Mouse (Mus musculus) thymus, postnatal 36 days (tissue): ENCODE measurements at regions not wholly inside any gene's neighbourhood (a gene's known extent, or its start where the extent isn't known, plus 50 kb on each side); places are given as distances from the start of the nearest gene placed in this dataset.
"Not testable (repeated sequence)": the region's sequence is repeated elsewhere in the genome, so short reads cannot be mapped to it uniquely, and the experiment has no call there.

Experiments used
- DNase-seq, 2 experiments: peaks; one replicate each; pipeline ENCODE4 v3.0.0; 2022; ENCODE audit warnings: mixed read lengths in 2 of 2

- DNase-seq: no peak
These were observed 101.9 kb upstream of the Klf3 start for GRCm38 (mm10) chr5:64701219-64701779.

DNA sequence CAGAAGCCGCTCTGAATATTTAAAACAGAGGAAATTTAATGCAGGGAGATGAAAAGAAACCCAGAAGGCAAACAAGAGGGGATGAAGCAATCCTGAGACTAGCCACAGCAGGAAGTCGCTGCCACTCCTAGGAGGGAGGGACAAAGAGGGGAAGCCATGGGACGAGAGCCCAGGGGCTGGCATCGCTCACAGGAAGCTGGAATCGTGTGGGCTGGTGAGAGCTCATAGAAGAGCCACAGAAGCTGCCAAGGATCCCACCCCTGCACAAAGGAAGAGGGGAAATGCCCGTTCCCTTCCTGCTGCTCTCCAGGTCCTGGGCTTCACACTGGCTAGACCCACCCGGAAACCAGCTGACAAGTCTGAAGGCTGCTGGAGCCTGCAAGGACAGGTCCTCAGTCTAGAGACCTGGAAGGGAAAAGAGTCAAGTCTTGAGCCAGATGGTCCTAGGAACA, 101.4 kb upstream of the Klf3 start:
- peak; percentile 31 to 38 for DNase-seq

GRCm38 (mm10) chr5:64702404-64702803, 100.8 kb upstream of the Klf3 start:
- DNase-seq: not testable (repeated sequence)

GRCm38 (mm10) chr5:64703091-64703872, 99.9 kb upstream of the Klf3 start:
- DNase-seq: no peak

GRCm38 (mm10) chr5:64704144-64704543, 99.0 kb upstream of the Klf3 start:
- no peak for DNase-seq

DNA sequence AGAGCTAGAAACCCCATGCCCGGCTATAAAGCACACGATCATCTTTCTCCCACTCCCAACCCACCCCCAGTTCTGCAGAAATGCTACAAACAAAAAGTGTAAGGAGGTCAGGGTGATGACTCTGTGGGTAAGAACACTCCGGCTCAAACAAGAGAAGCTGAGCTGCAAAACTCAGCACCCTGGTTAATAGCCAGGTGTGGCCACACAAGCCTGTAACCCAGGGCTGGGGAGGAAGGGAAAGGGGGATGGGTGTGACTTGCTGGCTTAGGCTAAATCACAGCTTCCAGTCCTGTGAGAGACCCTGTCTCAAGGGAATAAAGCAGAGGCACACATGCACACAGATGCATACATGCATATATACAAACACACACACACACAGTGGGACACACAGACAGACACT, 96.6 kb upstream of the Klf3 start:
- no peak for DNase-seq

DNA sequence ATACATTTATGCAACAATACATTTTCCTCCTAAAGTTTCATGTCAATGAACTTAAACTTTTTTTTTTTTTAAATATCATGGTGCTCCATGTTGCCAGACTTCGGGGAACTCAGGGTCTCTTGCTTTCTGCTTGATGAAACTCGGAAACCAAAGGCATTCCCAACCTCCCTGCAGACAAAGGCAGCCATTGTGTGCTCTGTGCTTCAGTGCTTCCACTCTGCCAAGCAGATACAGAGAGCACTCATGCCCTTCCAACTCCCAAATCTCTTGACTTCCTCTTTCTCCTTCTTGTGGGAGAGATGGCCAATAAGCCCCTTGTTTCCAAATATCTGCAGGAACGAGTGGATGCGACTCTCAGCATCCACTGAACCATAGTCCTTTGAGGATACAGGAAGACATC, 94.0 kb upstream of the Klf3 start:
- DNase-seq: no peak

- DNase-seq: no peak
These were observed 93.0 kb upstream of the Klf3 start for GRCm38 (mm10) chr5:64710236-64710635.

DNA sequence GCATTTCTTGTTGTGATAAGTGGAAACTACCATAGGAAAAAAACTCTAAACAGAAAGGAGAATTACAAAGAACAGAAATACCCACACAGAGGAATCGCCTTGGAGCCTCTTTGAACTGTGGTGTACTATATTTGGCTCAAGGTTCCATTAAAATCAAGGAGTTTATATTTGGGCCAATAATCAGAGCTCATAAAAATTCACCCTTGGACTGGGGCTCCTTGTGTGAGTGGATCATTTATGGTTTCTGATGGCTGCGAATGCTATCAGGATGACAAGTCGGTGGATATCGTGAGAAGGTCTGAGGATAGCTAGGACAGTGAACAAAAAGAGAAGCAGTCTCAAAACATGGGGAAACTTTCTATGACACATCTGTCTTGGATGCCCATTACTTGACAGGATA, 92.2 kb upstream of the Klf3 start:
- DNase-seq: no peak

GRCm38 (mm10) chr5:64714221-64714653, 89.0 kb upstream of the Klf3 start:
- DNase-seq: no peak

DNA sequence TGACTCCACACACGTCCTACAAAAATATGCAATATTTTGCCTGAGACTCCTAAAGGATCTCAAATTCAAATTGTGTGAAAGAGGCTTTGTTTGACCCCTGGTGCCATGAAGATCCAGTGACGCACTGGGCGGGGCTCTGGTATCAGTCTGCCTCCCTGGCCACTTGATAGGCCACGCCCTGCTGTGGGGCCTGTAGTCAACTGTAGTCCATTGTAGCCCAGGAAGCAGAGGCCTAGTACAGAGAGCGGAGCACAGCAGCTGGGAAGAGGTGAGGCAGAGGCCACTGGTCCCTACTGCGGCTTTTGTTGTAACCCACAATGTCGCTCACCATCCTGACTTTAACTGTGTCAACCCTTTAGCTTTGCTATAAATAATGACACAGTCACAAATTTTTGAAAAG, 88.5 kb upstream of the Klf3 start:
- DNase-seq: no peak

DNA sequence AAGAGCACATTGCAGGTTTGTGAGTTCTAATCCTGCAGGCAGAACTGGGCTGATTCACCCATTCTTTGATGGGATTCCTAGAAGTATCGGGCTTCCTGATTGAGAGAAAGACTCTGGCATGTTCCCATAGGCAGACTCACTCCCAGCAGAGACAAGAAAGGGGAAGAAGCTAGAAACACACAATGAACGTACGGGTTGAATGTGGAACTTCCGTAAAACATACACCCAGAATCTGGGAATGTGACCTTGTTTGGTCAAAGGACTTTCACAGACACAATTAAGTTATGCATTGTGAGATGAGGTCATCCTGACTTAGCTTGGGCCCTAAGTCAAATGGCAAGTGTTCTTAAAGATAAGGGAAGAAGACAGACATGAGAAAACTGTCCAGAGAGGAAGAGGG, 86.6 kb upstream of the Klf3 start:
- no peak for DNase-seq

GRCm38 (mm10) chr5:64722211-64722610, 81.0 kb upstream of the Klf3 start:
- no peak for DNase-seq

DNA sequence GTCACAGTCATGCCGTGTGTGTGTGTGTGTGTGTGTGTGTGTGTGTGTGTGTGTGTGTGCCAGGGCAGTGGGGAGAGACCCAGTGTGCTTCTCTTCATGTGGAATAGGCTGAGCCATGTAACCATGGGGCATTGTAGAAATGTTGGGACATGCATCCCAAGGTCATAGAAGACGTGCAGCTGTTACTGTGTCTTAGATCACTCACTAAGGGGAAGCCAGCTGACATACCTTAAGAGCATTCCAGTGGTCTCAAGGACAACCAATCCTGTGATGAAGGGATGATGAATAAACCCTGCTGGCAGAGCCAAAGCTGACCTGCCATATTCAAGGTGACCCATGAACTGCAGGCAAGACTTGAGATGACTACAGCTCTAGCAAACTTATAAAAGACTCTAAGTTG, 75.3 kb upstream of the Klf3 start:
- no peak for DNase-seq

DNA sequence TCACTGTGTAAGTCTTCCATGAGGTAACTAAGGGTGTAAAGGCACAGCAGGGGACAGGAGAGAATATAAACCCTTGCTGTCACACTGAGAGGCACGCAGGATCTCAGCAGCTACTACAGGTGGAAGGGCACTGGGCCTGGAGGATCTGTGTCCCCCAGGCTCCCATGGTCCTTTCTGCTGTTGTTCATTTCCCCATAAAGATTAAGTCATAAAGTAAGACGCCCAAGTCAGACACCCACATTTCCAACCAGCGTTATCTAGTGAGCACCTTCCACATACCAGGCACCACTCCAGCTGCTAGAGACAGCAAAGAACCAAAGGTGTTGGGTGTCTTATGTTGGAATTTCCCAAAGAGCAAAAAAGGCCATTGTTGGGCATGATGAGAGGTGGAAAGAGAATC, 70.8 kb upstream of the Klf3 start:
- no peak for DNase-seq

DNA sequence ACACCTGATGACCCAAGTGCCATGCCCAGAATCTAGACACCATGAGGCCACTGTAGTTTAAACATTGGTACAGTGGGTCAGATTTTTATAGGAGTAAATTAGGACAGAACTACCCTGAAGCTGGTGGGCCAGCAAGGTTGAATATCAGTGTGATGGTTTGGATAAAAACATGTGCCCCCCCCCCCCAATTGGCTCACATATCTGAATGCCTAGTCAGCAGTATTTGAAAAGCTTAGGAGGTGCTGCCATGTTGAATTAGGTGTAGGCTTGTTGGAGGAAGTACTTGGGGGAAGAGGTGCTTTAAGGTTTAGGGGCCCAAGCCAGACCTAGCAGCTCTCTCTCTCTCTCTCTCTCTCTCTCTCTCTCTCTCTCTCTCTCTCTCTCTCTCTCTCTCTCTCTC, 66.2 kb upstream of the Klf3 start:
- DNase-seq: no peak

DNA sequence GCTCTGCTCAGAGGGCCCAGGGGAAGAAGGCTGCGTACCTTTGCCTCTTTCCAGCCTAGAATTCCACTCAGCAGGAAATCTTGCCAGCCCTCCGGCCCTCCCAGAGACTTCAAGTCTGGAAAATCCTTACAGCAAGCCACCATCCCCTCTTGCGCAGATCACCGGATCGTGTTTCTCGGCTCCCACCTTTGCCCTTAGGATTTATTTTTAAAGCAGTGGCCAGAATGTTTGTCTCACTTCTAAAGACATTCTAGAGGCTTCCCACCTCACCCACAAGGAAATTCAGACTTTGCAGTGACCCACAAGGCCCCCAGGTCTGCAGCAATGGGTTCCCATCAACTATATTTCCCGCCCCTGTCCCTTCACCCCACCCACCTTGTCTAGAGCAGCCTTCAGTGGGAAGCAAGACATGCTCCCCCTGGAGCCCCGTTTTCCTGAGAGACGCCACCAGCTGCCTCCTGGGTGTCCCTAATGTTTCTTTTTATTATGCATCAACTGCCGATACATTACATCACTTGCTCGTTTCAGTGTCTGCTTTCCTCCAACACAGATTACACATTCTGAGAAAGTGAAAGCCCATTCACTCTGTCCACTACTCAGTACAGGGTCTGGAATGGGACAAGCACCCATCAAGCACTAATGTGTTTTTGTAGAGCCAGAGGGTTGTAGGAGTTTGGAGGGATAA, 65.0 kb upstream of the Klf3 start:
- DNase-seq: no peak

DNA sequence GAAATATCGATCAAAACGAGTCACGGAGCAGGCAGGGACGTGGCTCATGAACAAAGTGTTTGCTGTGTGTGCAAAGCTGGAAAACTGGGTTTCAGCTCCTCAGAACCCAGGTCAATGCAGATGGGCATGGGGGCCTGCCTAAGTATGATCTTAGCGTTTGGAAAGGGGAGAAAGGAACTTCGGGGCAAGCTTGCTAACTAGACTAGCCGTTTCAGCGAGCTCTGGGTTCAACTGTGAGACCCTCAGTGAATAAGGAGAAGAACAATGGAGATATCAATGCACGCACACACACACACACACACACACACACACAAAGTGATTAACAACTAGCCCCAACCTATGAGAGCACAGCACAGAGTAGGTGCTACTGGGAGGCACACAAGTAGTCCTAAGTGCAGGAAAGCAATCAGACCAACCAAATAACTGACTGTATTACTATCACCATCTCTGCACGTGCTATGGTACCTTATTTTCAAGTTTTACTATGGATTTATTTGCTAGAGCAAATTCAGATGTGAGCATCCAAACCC, 64.3 kb upstream of the Klf3 start:
- no peak for DNase-seq

DNA sequence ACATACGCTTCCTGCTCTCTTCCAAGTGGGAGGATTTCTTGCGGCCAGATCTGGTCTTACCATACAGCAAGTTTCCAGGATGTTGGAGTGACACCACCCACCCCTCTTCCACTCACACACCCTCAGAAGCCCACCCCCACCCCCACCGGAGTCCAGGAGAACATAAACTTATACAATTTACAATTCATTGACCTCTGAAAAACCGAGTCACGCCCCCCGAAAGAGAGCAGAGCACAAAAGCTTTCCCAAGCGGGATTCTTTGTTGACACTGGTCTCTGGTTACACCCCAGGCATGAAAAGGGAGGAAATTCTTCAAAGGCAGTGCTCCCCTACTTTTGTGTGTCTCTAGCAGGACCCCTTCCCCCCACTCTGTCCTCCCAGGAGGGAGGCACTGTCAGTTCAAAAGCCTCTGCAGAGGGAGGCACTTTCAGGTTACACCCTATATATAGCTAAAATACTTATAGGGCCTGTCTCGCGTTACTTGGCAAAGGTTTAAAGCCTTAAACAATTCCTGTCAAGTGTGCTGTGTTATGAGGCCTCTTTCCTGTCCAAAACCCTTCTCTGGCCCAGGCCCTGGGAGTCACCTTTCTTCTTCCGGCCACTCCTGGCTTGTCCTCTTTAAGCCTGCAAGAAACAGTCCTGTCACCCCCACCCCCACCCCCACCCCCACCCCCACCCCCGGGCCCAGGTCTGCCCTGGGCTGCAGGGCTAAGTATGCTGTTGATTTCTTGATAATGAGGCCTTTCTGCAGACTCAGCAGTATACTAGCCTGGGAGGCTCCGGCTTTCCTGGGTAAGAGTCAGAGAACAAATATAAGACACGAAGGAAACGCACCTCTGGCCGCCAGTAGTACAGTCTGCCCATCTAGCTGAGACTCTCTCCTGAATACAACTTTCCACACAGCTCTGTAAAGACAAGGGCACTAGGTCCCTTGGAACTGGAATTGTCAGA, 63.6 kb upstream of the Klf3 start:
- no peak for DNase-seq

- no peak for DNase-seq
These were observed 59.1 kb upstream of the Klf3 start for GRCm38 (mm10) chr5:64744041-64744440.

DNA sequence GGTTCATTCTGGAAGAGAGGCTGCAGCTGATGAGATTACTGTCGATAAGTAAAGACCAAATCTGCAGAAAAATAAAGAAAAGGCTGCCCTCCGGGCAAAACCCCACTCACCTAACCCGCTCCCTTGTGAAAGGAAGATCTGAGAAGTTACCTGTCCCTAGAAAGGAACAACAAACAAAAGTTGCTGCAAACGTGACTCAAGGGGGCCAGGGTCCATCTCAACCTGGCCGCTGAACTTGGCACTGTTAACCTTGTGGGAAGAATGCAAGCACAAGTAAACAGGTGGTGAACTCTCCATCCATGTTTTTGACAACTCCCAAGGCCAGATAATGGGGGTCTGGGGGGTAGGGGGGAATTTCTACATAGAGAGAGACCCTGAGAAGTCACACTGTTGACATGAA, 58.7 kb upstream of the Klf3 start:
- no peak for DNase-seq

- DNase-seq: no peak
These were observed 55.7 kb upstream of the Klf3 start for GRCm38 (mm10) chr5:64747461-64747860.
